Mouse (Mus musculus) heart, adult 18-20 months (tissue): ENCODE results near the gene Dpyd. TPM values are rescaled to one million over a fixed set of nuclear protein-coding genes. Genes with fewer than 3 reads are reported as not detected.
A peak's percentile ranks its signal among the peaks of the same experiment; 100 is the strongest.

ENCODE experiments used
- DNase-seq, 2 experiments: peaks; one replicate each; pipeline ENCODE4 v3.0.0; 2021 to 2022; ENCODE audit warnings: mixed read lengths in 1 of 2
- long read RNA-seq, 2 experiments: library from polyadenylated mRNA; stranded (forward); transcript quantifications; one replicate each; pipeline ENCODE4 v2.0.0; 2021
- total RNA-seq, 2 experiments: library from RNA; stranded (reverse); gene quantifications; 2 replicates each; pipeline ENCODE4 v1.2.3; 2021

The Dpyd gene
- total RNA-seq = 1 to 10 TPM; 7.6 to 8.4 TPM
- long read RNA-seq, experiment 1, full-length matches to known transcripts = 3 of 5 reads
- long read RNA-seq, experiment 1, partial matches to known transcripts = 0 of 5 reads
- long read RNA-seq, experiment 1, other reads (novel, unspliced or antisense) = 2 of 5 reads
- long read RNA-seq, experiment 2, full-length matches to known transcripts = 1 of 1 reads
- long read RNA-seq, experiment 2, partial matches to known transcripts = 0 of 1 reads
- long read RNA-seq, experiment 2, other reads (novel, unspliced or antisense) = 0 of 1 reads

DNA sequence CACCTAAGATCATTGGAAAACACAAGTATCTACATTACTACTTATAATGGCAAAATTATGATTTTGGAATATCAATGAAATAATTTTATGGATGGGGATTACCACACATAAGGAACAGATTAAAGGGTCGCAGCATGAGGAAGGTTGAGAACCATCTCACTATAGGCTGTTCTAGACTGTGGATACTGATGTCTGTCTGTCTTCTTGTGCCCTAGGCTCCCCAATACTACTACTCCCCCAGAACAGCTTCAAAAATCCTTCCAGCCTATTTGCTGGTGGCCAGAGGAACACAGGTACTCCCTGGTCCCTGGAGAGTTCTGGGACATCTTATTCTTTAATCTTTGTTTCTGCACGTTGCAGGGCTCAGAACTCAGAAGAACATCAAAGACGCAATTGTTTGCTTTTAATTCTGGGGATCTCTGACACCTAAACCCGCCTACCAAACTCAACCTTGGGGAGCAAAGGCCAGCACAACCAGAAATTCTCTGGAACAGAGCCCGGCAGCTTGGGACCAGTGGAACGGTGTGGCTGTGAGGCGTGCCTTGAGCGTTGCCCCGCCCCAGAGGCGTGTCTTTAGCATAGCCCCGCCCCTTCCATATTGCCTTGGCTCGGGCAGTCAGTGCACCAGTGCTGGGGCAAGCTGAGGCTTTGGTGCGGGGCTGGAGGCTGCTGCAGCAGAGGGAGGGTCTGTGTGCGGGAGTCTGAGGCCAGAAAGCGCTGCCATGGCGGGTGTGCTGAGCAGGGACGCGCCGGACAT lies at the start of gene Dpyd:
Gene Dpyd, plus strand, starts transcription at position 576 of the 757 bp plus-strand sequence.
- DNase-seq = peak; percentile 72 to 78

DNA sequence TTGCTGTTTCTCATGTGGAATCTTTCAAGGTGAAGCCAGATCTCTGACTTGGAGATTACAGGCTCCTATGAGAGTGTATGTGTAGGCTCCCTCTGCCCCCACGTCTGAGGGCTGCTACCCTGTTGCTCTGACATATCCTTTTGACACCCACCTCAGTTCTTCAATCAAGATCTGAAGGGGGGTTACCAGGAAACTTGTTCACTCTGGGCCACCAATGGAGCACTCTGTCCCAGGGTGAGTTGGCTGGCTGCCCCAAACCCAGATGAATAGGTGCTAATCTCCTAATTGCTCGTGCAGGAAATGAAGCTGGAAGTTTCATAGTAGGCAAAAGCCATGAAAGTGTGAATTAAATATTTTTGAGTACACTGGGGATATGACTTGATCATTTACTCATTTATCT lies 24.3 kb upstream of the Dpyd start:
- DNase-seq = no peak

DNA sequence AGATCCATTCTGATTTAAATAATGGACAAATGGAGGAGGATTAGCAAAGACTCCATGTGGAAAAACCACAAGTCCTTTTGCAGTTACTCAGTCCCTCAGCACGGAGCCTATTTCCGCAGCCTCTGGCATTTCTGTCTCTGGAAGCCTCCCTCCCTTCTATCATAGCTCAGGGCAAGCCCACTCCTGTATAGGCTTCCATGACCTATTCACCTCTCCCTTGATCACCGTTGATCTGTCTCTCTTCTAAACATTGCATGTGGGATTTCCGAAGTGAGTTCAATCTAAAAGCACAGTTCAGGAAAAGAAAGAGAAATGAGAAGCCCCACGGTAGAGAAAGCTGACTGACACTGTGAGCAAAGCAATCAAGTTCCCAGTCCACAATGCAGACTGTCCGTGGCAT lies 20.2 kb upstream of the Dpyd start:
- no peak for DNase-seq

DNA sequence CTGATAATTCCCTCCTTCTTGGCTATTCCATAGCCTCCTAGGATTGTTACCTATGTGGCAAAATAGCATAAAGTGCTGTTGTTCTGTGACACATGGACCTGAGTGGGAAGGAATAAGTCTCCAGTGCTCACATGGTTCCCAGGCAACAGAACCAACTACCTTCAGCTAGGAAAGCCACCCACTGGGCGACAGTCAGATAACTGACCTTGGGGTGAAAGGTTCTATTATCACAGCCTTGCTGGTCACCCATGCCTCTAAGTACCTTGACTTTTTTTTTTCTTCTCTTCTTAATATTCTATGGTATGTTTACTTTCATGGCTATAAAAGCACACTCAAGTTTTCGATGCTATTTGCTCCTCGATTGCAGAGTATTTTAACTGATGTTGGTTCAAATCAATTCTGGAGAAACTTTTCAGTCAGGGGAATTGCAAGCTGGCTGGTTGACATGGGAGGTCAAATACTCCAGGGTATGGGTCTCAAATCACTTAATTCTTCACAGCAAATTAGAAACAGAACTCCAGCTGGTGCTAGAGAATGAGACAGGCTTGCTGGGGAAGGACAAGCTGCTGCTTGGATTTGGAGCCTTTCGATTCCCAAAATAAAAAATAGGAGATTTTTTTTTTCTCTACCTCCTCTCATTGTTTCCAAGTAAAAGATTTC lies 14.2 kb upstream of the Dpyd start:
- no peak for DNase-seq

DNA sequence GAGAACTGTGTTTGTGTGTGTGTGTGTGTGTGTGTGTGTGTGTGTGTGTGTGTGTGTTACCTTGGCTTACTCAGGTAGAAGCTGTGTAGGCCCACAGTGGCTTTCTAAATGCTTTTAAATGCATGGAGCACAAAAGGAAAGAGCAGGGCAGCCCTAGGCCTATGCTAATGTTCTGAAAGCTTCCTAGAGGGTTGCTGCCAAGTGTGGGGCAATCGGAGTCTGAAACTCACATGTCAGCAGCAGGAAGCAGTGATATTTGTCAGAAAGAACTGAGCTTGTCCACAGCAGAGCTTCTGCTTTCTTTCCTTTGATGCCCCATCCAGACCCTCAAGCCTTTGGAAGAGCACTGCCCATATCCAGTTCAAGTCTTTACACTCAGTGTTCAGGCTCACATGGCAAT lies 4.3 kb upstream of the Dpyd start:
- DNase-seq = peak in 1 of 2 experiments; percentile 27

DNA sequence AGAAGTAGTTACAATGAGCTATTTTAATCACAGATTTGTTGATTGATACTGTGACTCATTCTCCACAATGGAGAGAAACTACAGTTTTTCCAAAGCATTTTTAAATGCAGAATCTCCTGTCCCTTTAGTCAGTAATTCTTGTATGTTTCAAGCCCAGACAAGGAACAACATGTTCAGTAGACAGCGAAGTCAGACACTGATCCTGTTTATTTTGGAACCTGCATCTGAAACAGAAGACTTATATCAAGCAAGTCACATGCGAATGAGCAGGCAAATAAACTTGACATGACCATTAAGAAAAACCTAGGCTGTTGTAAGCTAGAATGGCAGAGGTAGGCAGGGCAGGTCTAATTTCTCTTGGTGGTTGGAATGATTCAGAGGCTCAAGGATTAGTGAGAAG lies 2.0 kb upstream of the Dpyd start:
- no peak for DNase-seq

DNA sequence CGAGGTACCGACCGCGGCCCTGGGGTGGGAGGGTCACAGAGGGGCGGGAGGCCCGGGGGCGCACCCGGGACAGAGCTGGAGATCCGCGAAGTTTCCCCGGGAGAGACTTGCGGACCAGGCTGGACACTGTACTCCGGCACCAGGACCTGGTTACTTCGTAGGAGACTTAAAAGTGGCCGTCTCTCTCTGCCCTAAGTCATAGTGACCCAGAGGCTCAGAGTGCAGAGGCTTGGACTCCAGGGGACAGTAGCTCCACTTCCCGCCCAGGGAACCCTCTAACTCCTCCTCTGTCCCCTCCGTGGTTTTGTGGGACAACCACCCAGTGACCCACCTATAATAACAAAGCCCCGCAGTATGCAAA lies 362 bp downstream of the Dpyd start:
- DNase-seq = peak; percentile 11 to 28

DNA sequence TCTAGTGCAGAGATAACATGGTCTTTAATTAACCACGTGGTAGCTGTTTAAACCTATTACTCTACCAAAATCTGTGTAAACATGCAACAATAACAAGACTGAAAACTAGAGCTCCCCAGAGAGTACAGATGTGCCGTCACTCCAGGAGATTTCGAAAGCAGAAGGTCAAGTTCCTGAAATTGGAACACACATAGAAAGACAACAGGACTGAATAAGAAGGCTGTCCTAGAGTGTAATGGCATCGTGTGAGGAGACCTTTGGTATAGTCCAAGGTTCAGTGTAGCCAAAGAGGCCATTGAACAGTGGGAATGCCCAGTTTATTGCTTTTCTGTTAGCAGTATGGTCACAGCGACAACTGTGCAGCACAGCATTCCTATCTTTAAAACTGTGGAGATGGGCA lies 4.8 kb downstream of the Dpyd start:
- no peak for DNase-seq

DNA sequence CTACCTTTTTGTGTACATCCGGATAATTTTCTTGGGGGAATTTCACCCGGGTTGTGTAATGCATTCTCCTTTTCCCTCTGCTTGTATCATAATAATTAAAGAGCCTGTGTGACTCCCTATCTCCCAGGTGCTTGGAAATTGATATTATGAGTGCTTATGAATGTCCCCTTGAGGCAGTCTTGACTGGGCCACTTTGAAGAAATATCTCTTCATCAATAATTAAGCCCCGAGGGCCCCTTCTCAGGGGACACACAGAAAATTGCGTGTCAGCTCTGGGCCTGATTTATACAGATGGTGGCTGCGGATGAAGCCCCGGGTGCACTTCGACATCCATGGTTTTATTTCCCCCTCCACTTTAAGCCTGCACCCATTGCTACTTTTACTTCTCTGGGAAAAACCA lies 8.3 kb downstream of the Dpyd start:
- no peak for DNase-seq

DNA sequence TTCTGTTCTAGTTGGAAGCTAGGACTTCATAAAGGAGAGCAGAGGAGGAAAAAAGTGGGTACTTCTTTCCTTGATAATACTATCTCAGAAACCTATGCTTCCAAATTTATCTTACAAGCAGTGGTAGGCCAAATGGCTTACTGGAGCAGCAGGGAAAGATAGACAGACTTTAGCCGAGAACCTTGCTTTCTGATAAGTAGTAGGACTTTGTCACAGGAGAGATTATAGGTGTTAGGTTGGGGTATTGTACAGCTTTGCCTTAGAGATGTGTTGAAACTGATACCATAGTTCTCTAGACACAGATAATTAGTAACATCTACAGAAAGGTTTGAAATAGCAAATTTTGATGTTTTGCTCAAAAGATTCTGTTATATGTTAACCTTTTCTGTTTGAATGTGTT lies 28.6 kb downstream of the Dpyd start:
- DNase-seq = no peak

DNA sequence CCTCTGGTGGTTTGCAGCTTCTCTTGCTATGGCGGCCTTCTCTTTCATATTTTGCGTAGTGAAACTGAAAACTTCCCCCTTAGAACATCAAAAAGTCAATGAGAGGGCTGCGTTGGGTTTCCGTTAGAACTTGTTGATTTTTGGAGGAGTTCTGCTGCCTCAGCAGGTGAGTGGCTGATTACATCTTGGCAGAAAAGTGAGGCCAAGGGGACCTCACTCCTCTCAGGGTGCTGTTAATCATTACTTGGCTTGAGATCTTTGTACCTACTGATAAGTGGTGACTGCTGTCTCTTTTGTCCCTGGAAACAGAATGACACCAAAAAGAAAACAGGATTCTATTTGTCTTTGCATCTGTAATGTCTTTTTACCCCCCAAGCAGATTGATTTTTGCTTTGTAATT lies 32.9 kb downstream of the Dpyd start:
- DNase-seq = no peak

DNA sequence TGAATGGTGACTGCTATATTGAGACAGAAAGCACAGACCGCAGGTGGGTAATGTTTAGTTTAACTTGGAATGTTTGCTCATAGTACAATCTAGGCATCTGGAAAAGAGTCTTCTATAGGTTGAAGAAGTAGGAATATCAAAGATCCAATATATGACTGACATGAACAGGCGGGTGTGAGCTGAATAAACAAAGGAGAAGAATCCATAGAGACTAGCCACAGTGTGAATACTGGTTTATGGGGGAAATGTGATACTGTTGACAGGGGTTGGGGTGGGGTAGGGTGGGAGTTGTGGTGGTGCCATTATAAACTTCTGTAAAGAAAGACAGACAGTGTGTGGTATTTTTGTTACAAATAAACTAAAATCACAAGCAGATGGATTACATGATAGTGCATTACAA lies 33.8 kb downstream of the Dpyd start:
- no peak for DNase-seq

DNA sequence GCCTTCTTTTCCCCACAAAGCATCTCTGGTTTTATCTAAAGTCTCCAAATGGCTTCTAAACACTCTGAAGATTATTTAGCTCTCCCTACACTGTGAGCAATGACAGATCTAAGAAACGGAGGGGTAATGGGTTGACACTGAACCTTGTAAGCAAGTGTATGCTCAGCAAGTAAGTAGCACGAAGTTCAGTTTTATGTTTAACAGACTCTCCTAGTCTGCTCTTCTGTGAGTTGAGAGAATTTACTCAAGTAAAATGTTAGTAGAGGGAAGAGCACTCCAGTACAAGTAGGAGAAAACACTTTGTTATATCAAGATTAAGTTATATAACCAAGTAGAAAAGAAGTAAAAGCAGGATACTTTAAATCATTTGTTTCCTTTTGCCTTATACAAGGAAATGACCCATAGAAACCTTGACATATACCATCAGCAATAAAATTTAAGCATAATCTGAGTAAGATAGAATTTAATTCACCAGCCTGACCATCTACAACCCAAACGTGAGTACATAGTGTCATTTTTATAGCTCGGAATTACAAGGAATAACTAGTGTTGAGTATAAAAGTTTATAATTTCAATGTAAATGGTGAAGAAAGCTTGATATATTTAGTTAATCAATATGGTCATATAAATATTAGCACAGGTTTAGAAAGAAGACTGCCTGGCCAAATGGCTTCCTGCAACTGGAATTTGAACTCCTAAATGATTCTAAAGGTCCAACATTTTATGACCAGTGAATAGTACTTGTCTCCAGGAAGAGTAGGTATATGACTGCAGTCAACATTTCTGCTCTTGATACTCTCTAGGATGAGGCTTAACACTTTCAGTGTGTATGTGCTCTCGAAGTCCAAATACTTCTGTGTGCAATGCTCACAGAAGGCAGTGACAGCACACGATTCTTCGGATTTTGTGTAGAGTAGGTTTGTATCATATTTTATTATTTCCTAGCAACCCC lies 40.0 kb downstream of the Dpyd start:
- no peak for DNase-seq

DNA sequence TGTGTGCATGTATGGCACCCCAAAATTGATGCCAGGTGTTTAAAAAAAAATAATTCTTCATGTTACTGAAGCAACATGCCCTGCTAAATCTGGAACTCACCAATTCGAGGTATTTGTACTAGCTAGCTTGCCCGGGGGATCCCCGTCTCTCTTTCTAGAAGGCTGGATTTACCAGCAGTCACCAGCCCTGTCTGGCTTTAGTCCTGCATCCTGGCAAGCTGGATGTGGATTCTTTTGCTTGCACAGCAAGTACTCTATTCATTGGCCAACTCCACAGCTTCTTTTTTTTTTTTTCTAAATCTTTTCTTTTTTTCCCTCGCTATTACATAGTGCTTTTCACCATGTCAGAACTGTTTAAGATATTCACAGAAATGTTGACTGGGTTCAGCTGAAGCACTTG lies 46.8 kb downstream of the Dpyd start:
- peak; percentile 6 to 24 for DNase-seq

DNA sequence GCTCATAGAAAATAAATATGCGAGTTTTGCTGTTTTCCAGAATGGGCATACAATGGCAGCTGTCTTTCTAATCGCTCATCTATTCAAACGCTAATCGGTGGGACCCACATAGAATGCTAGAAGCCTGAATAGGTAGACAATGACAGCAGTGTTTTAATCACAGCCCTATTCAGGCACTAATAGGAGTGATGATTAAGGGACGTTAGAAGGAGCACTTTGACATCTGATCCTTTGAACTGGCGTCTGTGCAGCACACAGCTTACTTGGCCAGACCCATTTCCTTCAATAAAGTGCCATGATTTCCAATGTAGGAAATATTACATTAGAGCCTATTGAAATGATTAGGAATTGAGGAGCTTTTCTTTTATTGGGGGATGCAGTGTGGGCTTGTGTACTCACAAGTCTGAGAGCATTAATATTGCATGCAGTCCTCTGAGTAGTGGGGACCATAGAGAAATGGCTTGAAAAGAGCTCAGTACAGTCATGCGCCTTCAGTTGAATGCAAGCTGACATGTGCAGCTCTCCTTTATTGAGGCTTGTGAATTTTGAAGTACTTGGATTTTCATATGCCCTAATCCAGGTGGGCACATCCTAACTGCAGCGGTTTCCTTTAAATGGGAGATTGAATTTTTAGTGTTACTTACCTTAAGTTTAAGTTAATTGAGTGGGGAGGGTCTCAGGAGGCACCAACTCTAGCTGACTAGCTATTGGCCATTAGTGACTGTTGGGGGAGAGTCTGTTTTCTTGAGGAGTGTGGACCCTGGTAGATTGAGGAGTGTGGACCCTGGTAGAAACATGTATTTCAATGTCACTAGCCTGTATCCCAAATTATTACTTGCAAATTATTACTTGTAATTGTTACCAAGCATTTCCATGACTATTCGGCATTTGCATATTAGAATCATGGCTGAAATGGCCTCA lies 64.8 kb downstream of the Dpyd start:
- DNase-seq = no peak

DNA sequence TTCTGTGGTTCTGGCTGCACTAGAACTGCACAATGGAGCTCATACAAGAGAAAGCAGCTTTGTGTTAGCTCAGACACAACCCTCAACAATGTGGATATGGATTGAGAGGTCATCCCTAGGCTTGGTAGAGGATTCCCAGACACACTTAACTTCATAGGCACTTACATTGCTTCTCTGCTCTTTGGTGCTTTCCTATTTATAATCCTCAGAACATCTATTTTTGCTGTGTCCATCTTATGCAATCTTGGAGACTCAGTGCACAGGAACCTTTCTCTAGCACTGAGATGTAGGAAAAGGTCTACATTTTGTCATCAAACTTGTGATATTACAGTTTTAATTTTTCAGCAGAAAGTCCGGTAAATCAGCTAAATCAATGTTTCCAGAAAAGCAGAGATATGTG lies 67.8 kb downstream of the Dpyd start:
- DNase-seq = no peak

DNA sequence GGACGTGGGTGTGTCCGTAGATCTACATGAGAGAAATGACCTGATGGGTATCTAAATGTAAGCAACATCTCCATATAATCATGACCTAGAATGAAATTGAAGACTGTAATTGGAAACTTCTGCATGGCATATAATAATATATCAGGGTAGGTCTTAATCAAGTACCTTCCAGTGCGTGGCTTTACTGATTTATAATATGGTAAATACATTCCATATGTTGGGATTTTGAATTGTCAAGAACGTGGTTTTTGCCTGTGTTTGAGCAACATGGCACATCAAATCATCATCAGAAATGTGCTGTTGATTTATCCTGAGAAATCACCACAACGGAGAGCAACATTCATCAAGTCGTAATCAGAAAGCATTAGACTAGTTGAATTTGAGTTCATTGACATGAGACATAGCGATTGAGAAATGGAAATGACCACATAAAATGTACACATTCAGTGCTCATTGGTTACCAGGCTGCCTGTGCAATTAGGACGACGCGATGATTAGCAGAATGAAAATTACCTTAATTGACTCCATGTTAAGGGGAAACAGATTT lies 84.2 kb downstream of the Dpyd start:
- no peak for DNase-seq

DNA sequence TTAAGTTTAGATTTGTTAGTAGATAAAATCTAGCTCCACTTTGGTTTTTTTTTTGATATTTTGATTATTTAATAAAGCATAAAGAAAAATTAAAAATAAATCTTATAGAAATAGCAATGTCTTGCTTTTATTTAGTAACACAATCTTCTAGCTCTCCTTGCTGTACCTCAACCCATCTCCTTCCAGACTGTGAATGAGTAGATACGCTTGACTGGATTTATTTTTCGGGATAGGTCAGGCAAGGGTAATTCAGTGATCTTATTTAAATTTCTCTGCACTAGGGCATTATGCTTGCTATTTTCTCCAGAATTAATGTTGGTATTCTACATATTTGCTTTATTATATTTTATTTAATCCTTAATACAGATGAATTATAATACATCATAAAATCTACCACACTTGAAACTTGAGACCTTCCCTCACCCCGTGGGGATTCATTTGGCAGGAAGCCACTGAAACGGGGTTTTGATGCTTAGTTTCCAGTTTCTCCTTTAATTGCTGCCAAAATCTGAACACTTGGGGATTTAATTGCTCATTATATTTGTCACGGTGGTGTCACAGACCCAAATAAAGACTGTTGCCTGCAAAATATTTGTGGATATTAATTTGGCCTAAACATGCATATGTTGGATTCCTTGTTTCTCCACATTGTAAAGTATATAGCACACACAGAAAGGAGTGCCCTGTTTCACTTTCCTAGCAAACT lies 102.2 kb downstream of the Dpyd start:
- peak in 1 of 2 experiments; percentile 1 for DNase-seq

DNA sequence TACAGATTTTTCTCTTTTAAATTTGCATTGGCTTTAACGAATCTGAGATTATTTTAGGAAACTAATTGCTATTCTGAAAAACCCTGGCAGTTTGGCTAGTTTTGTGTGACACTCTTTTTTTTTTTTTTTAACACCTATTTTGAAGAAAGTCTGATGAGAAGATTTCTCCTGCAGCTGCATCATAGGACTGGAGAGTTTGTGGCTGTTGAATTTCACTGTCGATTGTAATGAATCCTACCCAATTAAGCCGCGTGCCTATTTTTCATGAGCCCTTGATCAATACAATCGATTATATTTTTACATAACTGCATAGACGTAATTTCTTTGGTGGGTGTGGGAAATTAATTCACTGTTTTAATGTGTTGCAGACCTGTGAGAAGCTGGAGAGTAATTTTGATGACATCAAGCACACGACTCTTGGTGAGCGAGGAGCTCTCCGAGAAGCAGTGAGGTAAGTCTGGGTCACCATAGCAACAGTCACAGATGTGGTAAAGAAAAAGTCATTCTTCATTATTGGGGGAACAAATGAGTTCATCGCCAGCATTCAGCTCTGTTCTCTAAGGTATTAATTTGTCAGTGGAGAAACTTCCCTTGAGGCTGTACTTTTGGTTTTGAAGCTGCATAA lies 112.3 kb downstream of the Dpyd start:
- no peak for DNase-seq

DNA sequence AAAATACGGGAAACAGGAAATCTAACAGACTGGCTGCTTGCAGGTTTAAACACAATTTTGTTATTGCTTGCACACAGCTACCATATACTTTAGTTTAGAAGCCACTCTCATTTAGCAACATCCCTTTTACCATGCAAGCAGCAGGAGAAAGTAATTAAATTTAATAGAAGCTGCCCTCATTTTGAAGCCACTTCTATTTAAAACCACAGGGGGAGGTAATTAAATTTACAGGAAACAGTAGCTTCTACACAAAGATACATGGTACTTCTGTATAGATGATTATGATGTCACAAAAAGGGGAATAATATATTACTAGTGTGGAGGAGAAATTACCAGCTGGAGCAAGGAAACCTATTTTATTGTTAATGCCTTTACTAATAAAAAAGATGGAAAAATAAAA lies 113.5 kb downstream of the Dpyd start:
- no peak for DNase-seq
